Mouse (Mus musculus) mouse trophoblast stem cell (cell line): ENCODE data around the gene Sprr4.
"Not testable (repeated sequence)": the region's sequence is repeated elsewhere in the genome, so short reads cannot be mapped to it uniquely, and the experiment has no call there.

Source experiments
- in situ Hi-C, 2 experiments: fragments of 300-500 bp; cut with MseI, MboI; formaldehyde crosslinking; loops; 2 replicates in 1 of 2; 3 replicates in 1 of 2; pipeline ENCODE4 v1.15.1; 2025

The Sprr4 gene

DNA sequence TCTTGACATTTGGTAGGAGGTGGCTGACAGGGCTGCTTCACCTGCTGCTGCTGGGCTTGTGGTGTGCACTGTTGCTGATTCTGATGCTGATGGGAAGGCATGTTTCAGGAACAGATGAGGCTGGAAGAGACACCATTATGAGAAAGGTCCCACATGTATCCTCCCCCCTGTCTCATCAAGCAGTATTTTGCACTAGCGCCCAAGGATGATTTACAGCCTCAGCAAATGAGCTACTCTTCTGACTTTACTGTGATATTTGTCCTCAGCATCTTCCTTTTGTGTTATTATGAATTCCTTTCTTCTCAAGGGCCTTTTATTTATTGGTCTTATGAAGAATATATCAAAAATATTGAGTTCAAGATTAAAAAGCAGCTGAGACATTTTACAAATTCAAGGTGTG, at the start of gene Sprr4:
Gene Sprr4, minus strand, starts transcription at position 101 of the 400 bp plus-strand sequence.
- in situ Hi-C loops: no loop called here

DNA sequence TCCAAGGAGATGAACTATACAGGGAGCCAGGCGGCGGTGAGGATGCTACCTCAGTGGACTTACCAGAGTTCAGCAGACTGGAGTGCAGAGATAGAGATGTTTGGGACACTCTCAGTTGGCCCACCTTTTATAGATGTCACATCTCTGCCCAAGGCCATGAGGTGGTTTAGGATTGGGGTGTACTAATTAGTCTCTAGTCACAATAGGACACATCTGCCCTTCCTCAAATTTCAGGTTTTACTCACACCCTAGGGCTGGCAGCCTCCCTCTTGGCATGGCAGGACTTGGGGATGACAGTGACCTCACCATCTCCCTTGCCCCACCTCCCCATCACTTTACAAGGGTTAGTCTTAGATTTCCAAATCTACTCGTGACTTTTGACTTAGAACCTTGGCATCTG, 34.1 kb upstream of the Sprr4 start, which contains the start of gene 2310046K23Rik:
Gene 2310046K23Rik, minus strand, starts transcription at position 101 of the 400 bp plus-strand sequence.
- in situ Hi-C loops: no loop called here

DNA sequence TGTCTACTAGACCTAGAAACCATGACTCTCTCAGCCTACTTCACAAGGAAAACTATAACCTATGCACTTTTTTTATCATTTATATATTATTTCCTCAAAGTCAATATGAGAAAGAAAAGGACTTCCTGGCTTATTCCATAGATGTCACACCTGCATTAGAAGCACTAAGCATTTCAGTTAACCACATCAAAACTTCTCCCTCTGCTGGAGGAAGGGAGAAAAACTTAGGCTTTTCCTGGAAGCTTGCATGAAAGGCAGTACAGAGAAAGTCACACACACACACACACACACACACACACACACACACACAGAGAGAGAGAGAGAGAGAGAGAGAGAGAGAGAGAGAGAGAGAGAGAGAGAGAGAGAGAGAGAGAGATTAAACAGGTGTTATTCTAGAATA, 12.0 kb upstream of the Sprr4 start:
- in situ Hi-C loops: loop anchor here (5.0 kb wide), 1 partner anchor 360 kb away; no protein-coding TSS in a partner anchor

DNA sequence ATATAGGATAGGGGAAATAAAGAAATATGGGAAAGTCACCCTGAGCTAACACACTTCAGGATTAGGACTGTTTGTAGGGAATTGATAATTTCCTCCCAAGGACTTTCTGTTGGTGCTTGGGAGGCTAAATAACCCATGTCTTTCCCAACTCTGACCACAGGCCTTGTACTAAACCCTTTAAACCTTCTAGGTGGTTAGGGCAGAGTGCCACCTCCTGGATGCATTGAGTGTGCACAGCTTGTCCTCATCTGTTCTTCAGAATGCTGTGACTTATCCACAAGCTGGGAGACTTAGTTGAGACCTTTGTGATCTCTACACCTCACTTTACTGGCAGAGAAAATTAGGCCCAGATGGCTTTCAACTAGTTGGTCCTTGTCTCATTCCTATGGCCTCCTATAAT, 10.5 kb upstream of the Sprr4 start:
- in situ Hi-C loops: loop anchor here (5.0 kb wide), 1 partner anchor 358 kb away; no protein-coding TSS in a partner anchor

DNA sequence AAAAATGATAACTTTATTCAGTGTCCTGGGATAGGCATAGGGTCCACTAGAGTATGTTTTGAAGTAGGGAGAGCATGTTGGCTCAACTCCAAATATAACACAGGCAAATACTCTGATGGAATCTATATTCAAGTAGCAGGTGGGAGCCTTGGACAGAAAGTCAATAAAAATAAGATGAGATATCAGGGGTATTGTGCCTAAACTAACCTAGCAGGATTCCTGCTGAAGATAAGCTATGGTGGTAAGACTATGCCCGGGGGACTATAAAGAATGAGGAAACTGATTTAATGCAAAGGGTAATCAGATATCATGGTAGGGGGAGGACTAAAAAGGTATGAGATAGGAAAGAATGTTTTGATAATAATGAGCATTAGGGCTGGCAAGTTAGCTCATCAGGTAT, 7.9 kb upstream of the Sprr4 start:
- in situ Hi-C loops: no loop called here

DNA sequence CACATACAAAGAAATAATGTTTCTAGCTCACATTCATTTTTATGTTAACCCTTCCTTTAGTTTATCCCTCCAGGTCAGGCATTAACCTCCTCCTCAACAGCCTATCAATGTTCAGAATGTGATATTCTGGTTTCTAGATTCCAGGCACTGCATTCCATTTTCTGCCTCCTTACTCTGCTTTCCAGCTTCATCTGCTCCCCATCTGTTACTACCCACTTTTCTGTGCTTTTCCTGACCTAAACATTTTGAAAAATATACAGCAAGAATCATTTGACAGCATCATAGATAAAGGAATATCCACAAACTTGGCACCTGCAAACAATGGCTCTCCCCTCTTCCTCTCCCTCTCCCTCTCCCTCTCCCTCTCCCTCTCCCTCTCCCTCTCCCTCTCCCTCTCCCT, 3.2 kb upstream of the Sprr4 start:
- in situ Hi-C loops: no loop called here

DNA sequence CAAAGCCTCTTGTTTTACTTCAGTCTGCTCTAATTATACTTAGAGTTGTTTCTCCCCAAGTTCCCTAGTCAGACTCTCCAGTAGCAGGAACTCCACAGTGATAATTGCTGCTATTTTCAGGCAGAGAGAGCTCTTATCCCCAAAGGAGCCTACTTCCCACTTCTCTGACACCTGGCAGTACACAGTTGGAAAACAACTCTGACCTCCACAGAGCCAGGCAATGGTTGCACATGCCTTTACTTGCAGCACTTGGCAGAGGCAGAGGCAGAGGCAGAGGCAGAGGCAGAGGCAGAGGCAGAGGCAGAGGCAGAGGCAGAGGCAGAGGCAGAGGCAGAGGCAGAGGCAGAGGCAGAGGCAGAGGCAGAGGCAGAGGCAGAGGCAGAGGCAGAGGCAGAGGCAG, 10.0 kb downstream of the Sprr4 start:
- in situ Hi-C loops: not testable (repeated sequence)

DNA sequence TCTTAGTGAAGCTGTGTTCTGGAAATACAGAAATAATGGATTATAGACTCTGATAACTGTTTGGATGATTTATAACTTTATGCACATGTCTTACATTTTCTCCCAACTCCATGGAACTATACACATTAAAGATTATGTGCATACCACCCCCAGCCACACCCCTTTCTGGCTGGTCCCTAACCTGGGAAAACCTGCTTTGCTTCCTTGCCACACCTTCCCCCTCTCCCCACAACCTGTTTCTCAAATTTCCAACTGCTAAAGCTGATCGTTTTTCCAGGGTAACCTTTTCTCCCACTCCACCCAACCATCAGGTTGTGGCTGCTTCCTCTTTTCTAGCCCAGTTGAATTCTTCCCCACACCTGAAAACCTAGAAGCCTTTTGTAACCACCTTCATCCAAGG, 14.0 kb downstream of the Sprr4 start:
- in situ Hi-C loops: no loop called here

DNA sequence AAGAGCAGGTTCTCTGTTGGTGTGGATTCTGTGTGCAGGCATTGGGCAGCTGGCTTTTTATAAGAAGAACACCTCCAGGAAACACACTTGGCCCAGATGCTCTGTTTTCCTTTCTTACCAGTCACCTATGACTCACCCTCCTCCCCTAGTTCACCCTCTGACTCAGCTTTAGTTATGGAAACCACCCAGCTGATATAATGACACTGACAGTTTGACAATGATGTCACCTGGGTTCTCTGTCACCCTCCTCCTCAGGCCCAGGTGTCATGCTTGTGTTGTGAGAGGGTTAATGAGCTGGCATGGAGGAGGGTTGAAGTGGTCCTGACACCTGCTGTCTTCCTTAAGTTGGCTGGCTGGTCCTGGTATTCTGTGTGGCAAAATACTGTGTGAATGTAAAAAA, 14.4 kb downstream of the Sprr4 start, which contains the start of gene Sprr1a:
Gene Sprr1a, minus strand, starts transcription at position 33 of the 400 bp plus-strand sequence.
- in situ Hi-C loops: no loop called here

DNA sequence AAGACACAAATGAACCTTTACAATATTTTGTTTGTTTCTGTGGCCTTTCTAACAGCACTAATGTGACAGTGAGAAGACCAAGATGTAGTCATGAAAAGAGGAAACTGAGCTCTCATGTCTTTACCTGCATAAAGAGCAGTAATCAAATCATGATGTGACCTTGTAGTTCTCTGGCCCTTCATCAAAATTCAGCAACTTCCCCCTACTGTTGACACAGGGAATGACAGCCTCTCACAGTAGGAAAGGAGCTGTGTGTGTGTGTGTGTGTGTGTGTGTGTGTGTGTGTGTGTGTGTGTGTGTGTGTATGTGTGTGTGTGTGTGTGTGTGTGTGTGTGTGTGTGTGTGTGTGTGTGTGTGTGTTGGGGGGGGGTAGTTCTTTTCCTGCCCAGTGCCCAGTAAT, 19.0 kb downstream of the Sprr4 start:
- in situ Hi-C loops: not testable (repeated sequence)

DNA sequence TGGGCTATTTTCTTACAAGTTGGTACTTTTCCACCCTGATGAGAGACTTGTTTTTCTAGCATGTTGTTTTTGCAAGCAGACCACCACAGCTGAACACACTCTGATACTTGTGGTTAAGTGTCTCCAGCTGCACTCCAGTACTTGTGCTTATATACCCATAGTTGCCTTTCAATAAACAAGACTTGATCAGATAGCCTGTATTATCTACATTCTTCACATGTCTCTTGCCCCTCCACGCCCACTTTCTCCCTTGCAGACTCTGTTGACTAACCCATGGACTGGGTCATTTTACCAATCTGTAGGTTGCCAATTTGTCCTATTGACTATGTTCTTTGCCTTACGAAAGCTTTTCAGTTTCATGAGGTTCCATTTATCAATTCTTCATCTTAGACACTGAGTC, 30.2 kb downstream of the Sprr4 start:
- in situ Hi-C loops: no loop called here

DNA sequence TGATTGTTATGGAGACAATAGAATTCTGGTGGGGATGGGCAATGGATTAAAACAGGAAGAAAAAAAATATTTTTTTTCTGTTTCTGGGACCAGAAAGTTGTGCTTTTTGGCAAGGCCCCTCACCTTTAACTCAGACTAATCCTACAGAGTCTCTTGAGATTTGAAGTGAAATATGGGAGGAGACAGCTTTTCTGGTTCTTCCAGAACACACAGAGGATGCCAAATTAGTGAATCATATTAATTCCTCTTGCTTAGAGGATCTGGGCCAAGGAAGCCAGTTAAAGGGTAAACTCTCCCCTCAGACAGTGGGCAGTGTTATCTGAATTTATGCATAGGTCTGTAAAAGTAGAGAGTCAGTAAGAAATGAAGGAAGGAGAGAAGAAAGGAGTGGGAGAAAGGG, 32.9 kb downstream of the Sprr4 start:
- in situ Hi-C loops: no loop called here

DNA sequence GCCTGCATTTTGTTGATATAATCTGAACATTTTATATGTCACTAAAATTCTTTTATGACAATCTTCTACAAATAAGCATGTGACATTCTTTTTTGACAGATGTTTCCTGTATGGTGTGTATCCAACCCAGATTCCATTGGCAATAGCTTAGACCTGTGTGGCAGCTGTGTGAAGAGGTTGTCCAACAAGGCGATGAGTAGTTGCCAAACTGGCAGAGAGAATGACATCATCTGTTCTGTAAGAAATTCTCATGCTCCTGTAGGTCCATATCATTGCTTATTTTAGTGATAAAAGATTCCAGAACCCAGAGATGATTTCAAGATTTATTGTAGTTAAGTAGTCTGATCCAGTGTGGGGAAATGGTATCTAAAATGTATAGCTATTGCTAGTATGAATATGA, 33.7 kb downstream of the Sprr4 start:
- in situ Hi-C loops: no loop called here

DNA sequence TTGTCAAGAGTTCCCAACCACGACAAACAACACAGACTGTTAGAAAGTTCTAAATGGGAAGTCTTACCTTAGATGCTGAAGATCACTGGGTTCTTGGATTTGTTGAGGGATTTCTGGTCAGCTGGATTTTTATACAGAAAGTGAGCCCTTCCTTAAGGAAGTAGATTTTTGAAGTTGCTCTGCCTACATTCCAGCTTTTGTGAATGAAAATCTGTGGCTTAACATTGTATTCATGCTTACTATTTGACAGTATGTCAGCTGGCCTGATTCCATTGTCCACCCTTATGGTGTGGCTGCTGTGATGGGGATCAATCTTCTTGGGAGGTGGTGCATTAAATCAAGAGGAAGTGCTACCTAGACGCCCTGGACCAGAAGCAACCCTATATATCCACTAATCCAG, 41.7 kb downstream of the Sprr4 start, which contains the start of gene Sprr3:
Gene Sprr3, minus strand, starts transcription at position 101 of the 400 bp plus-strand sequence.
- in situ Hi-C loops: no loop called here

DNA sequence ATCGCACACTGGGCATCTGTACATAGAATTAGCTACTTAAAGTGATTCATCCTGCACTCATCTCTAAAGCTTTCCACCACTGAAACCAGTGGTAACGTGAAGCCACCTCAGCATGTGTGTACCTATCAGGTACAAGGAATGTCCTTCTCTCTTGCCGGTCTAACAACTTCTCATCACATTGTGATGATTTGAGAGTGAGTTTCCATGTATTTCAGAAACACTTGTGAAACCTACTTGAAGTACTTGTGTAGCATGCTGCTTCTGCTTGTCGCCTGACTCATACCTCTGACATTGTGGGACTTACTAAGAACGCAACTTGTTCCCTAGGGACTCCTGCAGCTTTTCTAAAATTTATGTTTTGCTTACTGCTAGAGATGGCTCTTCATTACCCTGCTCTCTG, 45.1 kb downstream of the Sprr4 start:
- in situ Hi-C loops: no loop called here
